Comparison of ENCODE assay signal across 12 mouse cellular contexts in genomic region chr6:100110981-100111660, GRCm38 (mm10).
A peak's percentile ranks its signal among the peaks of the same experiment; 100 is the strongest.
DNase-seq lines count a peak whose midpoint lies in the region; ATAC-seq and TF ChIP-seq lines count a peak whose summit lies in the region.
"Had no signal": no experiment of that assay in that cellular context is flagged by ENCODE, and none has a peak within 500 bp of the region (broad histone marks: within the 10 kb centered on the region; RNA-seq: fewer than 3 reads in every experiment).

No protein-coding gene starts in this region.

- DNase-seq in kidney, adult 2 months: peak; percentile 52
- DNase-seq in cerebellum, adult 11 months: peak; percentile 49
- DNase-seq in cerebellum, adult 9-11 months: peak; percentile 76
- peak; percentile 41 for DNase-seq in kidney, postnatal 14 days
- DNase-seq in urinary bladder, postnatal 14 days (ENCODE audit: low spot score): no peak
- DNase-seq in T-cell, adult 2 months (ENCODE audit: low spot score): no peak
- DNase-seq: lung, adult 2 months had no signal

- H3K4me2 ChIP-seq in kidney, embryonic 14.5 days (replicated peaks; ENCODE audit: low read depth, low read length): no peak overlapping the region
- H3K4me2 ChIP-seq: embryonic facial prominence, embryonic 15.5 days; stomach, embryonic 15.5 days had no signal

- no peaks in the 10 kb centered on the region for H3K27me3 ChIP-seq in kidney, adult 2 months (replicated peaks; ENCODE audit: control insufficient read depth, insufficient read depth, low read length)
- peaks cover 3% of the 10 kb centered on the region; the same call in 1 of the 2 replicates for H3K27me3 ChIP-seq in kidney, embryonic 14.5 days (ENCODE audit: control insufficient read depth, insufficient read depth, low read length)
- H3K27me3 ChIP-seq: stomach, embryonic 15.5 days had no signal

- no peak overlapping the region for H3K4me3 ChIP-seq in kidney, adult 2 months (ENCODE audit: insufficient read depth, low read depth, low read length)
- H3K4me3 ChIP-seq in kidney, embryonic 14.5 days (ENCODE audit: low read length): no peak overlapping the region
- H3K4me3 ChIP-seq: embryonic facial prominence, embryonic 15.5 days; layer of hippocampus, adult 2 months; megakaryocyte, embryonic 14.5 days; stomach, embryonic 15.5 days had no signal

- no peaks in the 10 kb centered on the region for H3K36me3 ChIP-seq in kidney, adult 2 months (ENCODE audit: control insufficient read depth, insufficient read depth, low read length)
- H3K36me3 ChIP-seq in kidney, embryonic 14.5 days (ENCODE audit: control insufficient read depth, insufficient read depth, low read length): no peaks in the 10 kb centered on the region
- H3K36me3 ChIP-seq: embryonic facial prominence, embryonic 15.5 days; stomach, embryonic 15.5 days had no signal

- 75% methylated on average over 2 of the region's 2 CpGs for WGBS in kidney, adult 2 months
- 71% methylated on average over 2 of the region's 2 CpGs for WGBS in kidney, embryonic 14.5 days

- no peak overlapping the region for H3K27ac ChIP-seq in kidney, adult 2 months (ENCODE audit: insufficient read depth, low read depth, low read length)
- no peak overlapping the region for H3K27ac ChIP-seq in kidney, embryonic 14.5 days (ENCODE audit: low read depth, low read length)
- H3K27ac ChIP-seq: embryonic facial prominence, embryonic 15.5 days; layer of hippocampus, adult 2 months; stomach, embryonic 15.5 days had no signal

- TF ChIP-seq POLR2A in kidney, adult 2 months (IDR thresholded peaks at IDR 0.05; ENCODE audit: low read depth, low read length): no peak

- no peaks in the 10 kb centered on the region for H3K9me3 ChIP-seq in kidney, embryonic 14.5 days (ENCODE audit: control insufficient read depth, low read length)
- H3K9me3 ChIP-seq: embryonic facial prominence, embryonic 15.5 days; megakaryocyte, embryonic 14.5 days; stomach, embryonic 15.5 days had no signal

- no peak for TF ChIP-seq CTCF in kidney, adult 2 months (conservative IDR thresholded peaks at IDR 0.05; ENCODE audit: insufficient read depth, insufficient read length, low read depth, low read length)

- H3K9ac ChIP-seq in kidney, embryonic 14.5 days (ENCODE audit: low read depth, low read length): no peak overlapping the region
- H3K9ac ChIP-seq: embryonic facial prominence, embryonic 15.5 days; stomach, embryonic 15.5 days had no signal

- peaks cover 4% of the 10 kb centered on the region for H3K4me1 ChIP-seq in kidney, adult 2 months (ENCODE audit: control insufficient read depth, insufficient read depth, low read length)
- peaks cover 32% of the 10 kb centered on the region for H3K4me1 ChIP-seq in kidney, embryonic 14.5 days (ENCODE audit: control insufficient read depth, insufficient read depth, low read length)

- no peak for ATAC-seq in kidney, embryonic 14.5 days (ENCODE audit: low FRiP score, low TSS enrichment)

Comparison
In these comparisons a context has a peak if more than half of its experiments do, and no peak if none do; other contexts are left out.
1. DNase-seq: peak in kidney, adult 2 months (single experiment), cerebellum, adult 11 months (single experiment), cerebellum, adult 9-11 months (single experiment) and kidney, postnatal 14 days (single experiment); none in urinary bladder, postnatal 14 days (single experiment) and T-cell, adult 2 months (single experiment).